Mouse (Mus musculus) R1 (cell line): ENCODE results near the gene Katnb1.

Source experiments
- DNase-seq: peaks from one replicate; pipeline ENCODE4 v3.0.0-alpha.2; 2018; ENCODE audit warnings: low read depth, low spot score

Gene Katnb1

DNA sequence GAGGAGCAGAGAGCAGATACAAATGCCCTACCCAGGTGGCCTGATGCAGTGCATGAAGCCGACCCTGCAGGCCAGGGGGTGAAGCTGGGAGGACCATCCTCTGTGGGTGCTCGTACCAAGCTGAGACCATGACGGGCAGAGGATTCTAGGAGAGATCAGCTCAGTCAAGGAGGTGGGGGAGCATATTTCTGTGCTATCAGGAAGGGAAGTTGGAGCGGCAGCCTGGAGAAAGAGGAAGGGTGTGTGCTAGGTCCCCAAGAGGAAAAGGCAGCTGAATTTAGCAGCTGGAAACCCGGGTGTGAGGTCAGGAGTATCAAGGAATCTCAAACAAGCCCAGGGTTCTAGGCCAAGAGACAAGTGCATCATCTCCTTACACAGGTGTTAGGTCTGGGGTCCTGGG is 59.6 kb downstream of the Katnb1 start:
- DNase-seq, result no peak

DNA sequence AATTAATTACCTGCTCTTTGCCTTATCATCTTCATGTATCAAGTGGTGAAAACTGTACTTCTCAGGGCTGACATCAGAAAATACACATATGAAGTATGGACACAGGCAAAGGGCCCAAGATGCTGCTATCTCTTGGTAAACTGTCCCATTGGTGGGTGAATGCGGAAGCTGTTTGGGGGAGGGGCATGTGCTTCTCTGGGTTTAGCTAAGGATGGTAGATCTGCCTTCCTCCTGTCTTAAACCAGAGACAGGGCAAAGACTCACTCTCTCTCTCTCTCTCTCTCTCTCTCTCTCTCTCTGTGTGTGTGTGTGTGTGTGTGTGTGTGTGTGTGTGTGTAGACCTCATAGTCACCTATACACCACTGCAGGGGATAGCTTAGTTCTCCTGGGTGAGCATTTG is 60.0 kb downstream of the Katnb1 start:
- no peak for DNase-seq

DNA sequence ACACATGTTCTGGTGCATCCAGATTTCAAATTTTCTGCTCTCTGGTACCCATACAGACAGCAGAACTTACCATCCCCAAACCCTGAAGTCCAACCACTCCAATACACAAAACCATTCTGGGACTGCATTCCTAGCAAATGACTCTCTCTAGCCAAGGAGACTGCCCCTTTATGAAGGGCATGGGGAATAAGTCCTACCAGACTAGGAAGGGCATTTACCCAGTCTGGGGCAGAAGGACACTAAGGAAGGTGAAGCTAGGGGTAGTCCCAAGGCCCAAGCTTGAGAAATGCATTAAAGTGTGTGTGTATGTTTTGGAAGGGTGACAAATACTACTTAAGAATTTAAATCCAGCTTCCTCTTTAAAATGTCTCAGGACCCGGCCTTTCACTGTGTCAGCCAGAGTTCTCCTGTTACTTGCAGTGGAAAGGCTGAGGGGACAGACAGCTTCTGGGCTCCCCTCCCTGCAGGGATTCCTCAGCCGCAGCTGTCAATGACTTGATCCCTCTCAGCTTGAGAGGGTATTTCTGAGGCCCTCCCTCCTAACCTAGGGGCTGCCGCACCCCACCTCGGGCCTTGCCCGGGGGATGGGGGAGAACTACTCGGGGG is 60.6 kb downstream of the Katnb1 start:
- no peak for DNase-seq

DNA sequence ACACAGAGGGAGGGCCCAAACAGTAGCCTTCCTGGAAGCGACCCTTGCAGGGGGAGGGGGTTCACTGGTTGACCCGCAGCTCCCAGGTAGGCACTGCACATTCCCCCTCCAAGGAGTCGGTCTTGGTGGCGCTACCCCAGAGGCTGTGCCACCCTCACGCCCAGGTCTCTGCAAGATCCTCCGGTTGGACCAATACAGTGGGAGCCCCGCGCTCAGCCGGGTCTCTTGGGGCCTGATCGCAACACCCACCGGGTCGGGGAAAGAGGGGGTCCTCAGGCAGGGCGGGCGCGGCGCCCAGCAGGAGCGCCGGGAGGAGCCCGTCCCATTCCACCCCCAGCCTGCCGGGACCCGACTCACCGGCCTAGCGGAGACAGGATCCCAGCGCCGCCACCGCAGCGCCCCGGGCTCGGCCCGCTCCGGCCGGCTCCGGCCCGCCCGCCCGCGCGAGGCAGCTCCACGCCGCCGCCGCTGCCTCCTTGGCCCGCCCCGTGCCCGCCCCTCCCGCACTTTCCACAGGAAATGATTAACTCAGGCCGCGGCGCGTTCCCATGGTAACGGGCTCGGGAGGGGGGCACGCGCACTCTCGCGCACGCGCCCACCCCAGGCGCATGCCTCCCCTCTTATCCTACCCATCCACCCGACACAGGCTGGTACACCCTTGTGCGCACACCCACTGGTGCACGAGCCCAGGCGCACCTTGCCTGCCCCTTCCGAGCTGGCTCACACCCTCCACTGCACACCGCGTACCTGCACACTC is 61.3 kb downstream of the Katnb1 start:
- DNase-seq, result peak; percentile 81

DNA sequence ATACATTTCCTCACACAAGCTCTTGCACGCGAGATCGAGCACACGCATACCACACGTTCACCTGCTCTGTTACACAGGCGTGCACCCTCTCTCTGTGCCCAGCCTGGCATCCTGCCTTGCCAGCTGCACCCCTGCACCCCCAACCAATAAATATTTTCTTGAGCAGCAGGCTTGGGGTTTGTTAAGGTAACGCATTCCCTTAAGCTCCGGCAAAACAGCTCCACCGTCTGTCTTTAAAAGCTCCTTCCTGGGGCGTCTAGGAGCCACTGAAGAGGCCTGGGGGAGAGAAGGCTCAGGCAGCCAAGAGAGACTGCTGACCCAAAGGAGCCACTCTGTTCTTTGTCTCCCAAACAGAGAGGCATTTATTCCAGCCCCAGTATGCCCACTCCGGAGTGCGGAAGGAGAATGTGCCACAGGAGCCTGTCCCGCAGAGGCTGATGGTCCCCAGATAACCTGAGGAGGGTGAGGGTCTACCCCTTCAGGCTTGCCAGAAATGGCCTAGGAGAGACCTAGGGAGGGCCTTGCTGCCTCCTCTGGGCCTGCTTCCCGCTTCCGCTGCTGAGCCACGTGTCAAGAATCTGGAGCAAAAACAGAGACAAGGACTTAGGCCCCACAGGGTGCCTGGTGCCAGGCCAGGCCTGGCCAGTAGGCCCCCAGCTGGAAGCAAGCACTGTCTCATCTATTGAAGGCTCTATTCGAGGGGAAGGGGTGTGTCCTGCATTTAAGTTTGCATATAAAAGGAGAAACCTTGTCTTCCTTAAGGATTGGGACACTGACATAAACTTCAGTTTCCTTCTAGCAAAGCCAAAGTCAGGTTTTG is 62.2 kb downstream of the Katnb1 start:
- DNase-seq, result peak; percentile 83

DNA sequence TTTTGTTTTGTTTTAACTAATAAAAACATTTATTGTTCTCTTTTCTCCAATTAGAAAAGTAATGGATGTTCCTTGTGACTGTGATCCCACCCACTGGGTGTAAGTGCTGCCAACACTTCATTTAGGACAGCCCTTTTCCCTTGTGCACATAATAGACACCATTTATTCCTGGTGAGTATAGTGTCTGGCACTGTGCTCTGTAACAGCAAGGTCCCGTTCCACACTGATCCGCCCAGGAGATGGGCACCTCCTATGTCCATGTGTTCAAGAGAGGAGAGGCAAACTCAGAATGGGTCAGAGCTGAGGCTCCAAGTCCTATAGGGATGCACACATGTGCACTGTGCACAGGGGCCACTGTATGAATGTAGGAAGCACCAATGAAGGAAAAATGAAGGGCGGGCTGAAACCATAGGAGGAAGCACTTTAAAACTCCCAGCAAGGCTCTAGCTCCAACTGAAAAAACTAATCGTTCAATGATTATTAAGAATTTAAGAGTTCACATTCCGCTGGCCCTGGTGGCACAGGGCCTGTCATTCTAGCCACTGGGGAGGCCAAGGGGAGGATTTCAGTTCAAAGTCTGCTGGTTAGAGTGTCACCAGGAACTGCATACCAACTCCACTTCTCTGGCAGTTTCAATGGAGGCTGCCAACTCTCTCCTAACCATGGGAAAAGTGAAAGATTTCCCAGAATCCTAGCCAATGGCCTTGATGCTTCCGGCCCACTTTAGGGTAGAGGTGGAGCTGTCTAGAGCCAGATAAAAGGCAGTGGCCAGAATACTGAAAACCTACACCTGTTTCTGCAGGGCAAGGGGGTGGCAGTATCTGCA is 63.0 kb downstream of the Katnb1 start:
- DNase-seq, result no peak

DNA sequence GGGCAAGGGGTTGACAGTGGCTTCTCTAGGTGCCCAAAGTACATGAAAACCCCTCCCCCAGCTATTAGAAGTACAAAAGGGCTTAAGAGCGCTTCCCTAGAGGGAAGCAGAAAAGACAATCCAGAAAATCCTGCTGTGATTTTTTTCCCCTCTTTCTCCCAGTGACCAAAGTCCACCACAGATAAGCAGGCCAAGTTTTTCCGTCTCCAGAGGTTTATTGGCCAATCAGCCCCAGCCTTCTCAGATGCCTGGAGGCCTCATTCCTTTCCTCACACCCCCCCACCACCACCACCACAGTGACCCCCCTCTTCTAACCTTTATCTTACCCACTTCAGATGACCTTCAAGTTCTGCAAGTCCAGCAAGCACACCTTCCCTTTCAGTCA is 63.6 kb downstream of the Katnb1 start:
- DNase-seq, result no peak

DNA sequence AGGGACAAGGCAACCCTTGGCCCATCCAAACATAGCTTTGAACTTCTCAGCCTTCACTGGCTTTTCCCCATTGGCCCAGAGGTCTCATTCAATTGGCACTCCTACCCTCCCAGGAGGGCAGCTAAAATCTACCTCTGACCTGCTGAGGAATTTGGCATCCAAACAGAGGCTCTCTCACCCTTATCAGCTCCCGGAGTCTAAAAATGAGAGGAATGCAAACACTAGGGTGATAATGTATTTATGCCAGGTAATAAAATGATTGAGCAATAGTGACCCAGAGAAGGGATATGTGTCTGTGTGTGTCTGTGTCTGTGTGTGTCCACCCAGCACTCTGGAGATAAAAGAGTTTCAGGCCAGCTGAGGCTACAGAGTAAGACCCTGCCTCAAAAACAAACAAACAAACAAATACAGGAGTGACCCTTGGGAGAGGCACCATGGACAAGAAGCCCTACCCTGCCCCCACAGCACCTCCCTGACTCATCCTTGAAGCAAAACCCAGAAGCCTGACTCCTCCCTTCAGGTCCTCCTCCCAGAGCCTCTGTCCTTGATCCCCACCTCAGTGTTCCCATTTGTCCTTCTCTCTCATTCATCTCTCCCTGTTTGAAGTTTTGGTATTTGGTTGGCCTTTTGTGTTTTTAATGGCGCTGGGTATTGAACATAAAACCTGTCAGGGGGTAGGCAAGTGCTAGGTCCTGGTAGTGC is 65.2 kb downstream of the Katnb1 start:
- DNase-seq, result peak; percentile 37

DNA sequence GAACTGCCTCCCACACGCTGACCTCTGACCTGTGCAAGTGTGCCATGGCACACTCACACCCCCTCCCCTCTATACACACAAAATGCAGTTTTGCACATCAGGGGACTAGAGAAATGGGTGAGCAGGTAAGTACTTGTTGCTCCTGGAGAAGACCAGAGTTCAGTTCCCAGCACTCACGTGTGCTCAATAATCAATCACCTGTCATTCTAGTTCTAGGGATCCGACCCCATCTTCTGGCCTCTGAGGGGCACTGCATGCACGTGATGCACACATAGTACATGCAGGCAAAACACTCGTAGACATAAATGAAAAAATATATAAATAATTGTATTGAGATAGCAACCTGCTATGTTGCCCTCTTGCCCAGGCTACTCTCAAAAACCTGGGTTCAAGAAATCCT is 65.9 kb downstream of the Katnb1 start:
- peak; percentile 60 for DNase-seq

DNA sequence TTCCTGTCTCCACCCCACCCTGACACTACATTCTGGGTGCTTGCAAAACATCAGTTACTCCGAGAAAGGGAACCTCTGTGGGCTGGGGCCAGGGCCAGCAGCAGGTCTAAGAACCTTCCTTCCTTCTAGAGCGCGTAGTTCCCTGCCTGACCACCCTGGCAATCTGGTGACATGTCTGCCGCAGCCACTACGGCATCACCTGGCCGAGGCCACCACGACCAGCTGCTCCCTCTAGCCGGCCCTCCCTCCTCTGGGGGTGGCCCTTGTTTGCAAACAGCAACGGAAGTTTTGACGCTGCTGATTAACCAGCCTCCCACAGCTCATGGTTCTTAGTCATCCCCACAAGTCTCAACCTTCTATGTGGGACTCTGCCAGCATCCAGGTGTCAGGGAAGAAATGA is 68.4 kb downstream of the Katnb1 start:
- no peak for DNase-seq

DNA sequence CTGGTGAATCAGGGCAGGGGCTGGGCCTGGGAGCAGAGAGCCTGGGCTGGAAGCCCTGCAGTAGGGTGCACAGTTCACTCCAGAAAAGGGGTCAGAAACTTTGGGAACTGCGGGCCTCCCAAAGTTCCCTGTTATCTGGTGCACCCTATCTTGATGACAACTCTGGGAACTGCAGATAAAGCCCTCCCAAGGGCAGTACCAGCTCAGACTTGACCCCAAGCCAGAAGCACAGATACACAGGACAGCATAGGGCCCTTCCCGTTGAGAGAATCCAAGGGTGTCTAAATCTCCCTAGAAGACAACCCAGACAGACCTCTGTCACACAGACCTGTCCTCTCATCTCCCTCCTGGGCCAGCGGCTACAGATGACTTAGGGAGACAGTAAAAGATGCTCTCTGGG is 69.6 kb downstream of the Katnb1 start:
- no peak for DNase-seq
